Mouse (Mus musculus) cerebellum, adult 11-12 months (tissue): ENCODE measurements around the gene Immt.
A peak's percentile ranks its signal among the peaks of the same experiment; 100 is the strongest.

Source experiments
- DNase-seq: peaks from one replicate; pipeline ENCODE4 v3.0.0; 2022

Gene Immt

GRCm38 (mm10) chr6:71830690-71831580 lies at the start of gene Immt:
TSS of gene Immt (plus strand) at chr6:71831331.
- DNase-seq: peak; percentile 99

- no peak for DNase-seq
Measured at GRCm38 (mm10) chr6:71783165-71783564, 48.0 kb upstream of the Immt start.

- DNase-seq: no peak
Measured at GRCm38 (mm10) chr6:71788348-71788747, 42.8 kb upstream of the Immt start.

GRCm38 (mm10) chr6:71791771-71792170 lies 39.4 kb upstream of the Immt start:
- DNase-seq: no peak

GRCm38 (mm10) chr6:71799391-71799790 lies 31.7 kb upstream of the Immt start:
- DNase-seq: no peak

GRCm38 (mm10) chr6:71801011-71801713 lies 30.0 kb upstream of the Immt start:
- DNase-seq: no peak

- DNase-seq: no peak
Measured at GRCm38 (mm10) chr6:71801714-71802094, 29.4 kb upstream of the Immt start.

GRCm38 (mm10) chr6:71803609-71804008 lies 27.5 kb upstream of the Immt start:
- no peak for DNase-seq

GRCm38 (mm10) chr6:71804061-71804829 lies 26.9 kb upstream of the Immt start:
- peak; percentile 74 for DNase-seq

- no peak for DNase-seq
Measured at GRCm38 (mm10) chr6:71806713-71807112, 24.4 kb upstream of the Immt start.

GRCm38 (mm10) chr6:71809890-71810289 lies 21.2 kb upstream of the Immt start:
- no peak for DNase-seq

- no peak for DNase-seq
Measured at GRCm38 (mm10) chr6:71812820-71813219, 18.3 kb upstream of the Immt start.

GRCm38 (mm10) chr6:71819764-71820292 lies 11.3 kb upstream of the Immt start:
- no peak for DNase-seq

- no peak for DNase-seq
Measured at GRCm38 (mm10) chr6:71823085-71823484, 8.0 kb upstream of the Immt start.

GRCm38 (mm10) chr6:71823488-71823887 lies 7.6 kb upstream of the Immt start:
- DNase-seq: peak; percentile 82

- DNase-seq: no peak
Measured at GRCm38 (mm10) chr6:71823961-71824360, 7.2 kb upstream of the Immt start.

- no peak for DNase-seq
Measured at GRCm38 (mm10) chr6:71826869-71827268, 4.3 kb upstream of the Immt start, which contains the start of gene Mrpl35. TSS of gene Mrpl35 (minus strand) at chr6:71826969.

GRCm38 (mm10) chr6:71829768-71830167 lies 1.4 kb upstream of the Immt start:
- peak; percentile 29 for DNase-seq

- DNase-seq: peak; percentile 97
Measured at GRCm38 (mm10) chr6:71831581-71831960, 440 bp downstream of the Immt start.

- peak; percentile 36 for DNase-seq
Measured at GRCm38 (mm10) chr6:71836811-71837210, 5.7 kb downstream of the Immt start.

GRCm38 (mm10) chr6:71839815-71840214 lies 8.7 kb downstream of the Immt start:
- no peak for DNase-seq

GRCm38 (mm10) chr6:71840597-71841290 lies 9.6 kb downstream of the Immt start:
- DNase-seq: no peak
